Mouse (Mus musculus) stomach, embryonic 15.5 days (tissue): ENCODE data around the gene Polr3g. TPM values are rescaled to one million over a fixed set of nuclear protein-coding genes. Genes with fewer than 3 reads are reported as not detected.
"Not testable (repeated sequence)": the region's sequence is repeated elsewhere in the genome, so short reads cannot be mapped to it uniquely, and the experiment has no call there.

Experiments
- ATAC-seq: fragments of 200-750 bp; cut with Nextera tagmentation; 2 replicates; pipeline ENCODE4 v1.8.0; 2017; ENCODE audit warnings: low read depth, moderate number of reproducible peaks, moderate TSS enrichment; ENCODE audit not compliant: insufficient read depth, low FRiP score
- H3K27ac ChIP-seq: fragments of 300-500 bp; sonication (generic); 2 replicates; pipeline ENCODE4 v1.5.1; 2015; ENCODE audit warnings: mild to moderate bottlenecking, inconsistent platforms
- H3K27me3 ChIP-seq: fragments of 300-500 bp; sonication (generic); replicated peaks from 2 replicates; pipeline ENCODE4 v1.6.1; 2015; ENCODE audit warnings: inconsistent platforms
- H3K36me3 ChIP-seq: fragments of 300-500 bp; sonication (generic); 2 replicates; pipeline ENCODE4 v1.6.1; 2015; ENCODE audit warnings: inconsistent platforms
- H3K4me1 ChIP-seq: fragments of 300-500 bp; sonication (generic); 2 replicates; pipeline ENCODE4 v1.6.1; 2015; ENCODE audit warnings: inconsistent platforms
- H3K4me2 ChIP-seq: fragments of 300-500 bp; sonication (generic); 2 replicates; pipeline ENCODE4 v1.6.1; 2015; ENCODE audit warnings: mild to moderate bottlenecking, inconsistent platforms
- H3K4me3 ChIP-seq: fragments of 300-500 bp; sonication (generic); replicated peaks from 2 replicates; pipeline ENCODE4 v1.5.1; 2015; ENCODE audit warnings: inconsistent platforms
- H3K9ac ChIP-seq: fragments of 300-500 bp; sonication (generic); 2 replicates; pipeline ENCODE4 v1.6.1; 2015; ENCODE audit warnings: inconsistent platforms
- H3K9me3 ChIP-seq: fragments of 300-500 bp; sonication (generic); 2 replicates; pipeline ENCODE4 v1.6.1; 2016; ENCODE audit warnings: inconsistent platforms
- WGBS: fragments of 180-500 bp; shearing (Covaris S2); methylation state at CpG from one replicate; pipeline ENCODE4 v1.1.7; 2015; 5-methylcytosine and 5-hydroxymethylcytosine counted together
- polyA plus RNA-seq: library from polyadenylated mRNA; unstranded; fragments of >200 nt; fragmentation: Nextera tagmentation; extraction: Ambion mirVana; gene quantifications from 2 replicates; pipeline ENCODE4 v1.2.1, GENCODE M21; 2015

The Polr3g gene
- polyA plus RNA-seq = 14.4 and 17.1 TPM in 2 replicates

DNA sequence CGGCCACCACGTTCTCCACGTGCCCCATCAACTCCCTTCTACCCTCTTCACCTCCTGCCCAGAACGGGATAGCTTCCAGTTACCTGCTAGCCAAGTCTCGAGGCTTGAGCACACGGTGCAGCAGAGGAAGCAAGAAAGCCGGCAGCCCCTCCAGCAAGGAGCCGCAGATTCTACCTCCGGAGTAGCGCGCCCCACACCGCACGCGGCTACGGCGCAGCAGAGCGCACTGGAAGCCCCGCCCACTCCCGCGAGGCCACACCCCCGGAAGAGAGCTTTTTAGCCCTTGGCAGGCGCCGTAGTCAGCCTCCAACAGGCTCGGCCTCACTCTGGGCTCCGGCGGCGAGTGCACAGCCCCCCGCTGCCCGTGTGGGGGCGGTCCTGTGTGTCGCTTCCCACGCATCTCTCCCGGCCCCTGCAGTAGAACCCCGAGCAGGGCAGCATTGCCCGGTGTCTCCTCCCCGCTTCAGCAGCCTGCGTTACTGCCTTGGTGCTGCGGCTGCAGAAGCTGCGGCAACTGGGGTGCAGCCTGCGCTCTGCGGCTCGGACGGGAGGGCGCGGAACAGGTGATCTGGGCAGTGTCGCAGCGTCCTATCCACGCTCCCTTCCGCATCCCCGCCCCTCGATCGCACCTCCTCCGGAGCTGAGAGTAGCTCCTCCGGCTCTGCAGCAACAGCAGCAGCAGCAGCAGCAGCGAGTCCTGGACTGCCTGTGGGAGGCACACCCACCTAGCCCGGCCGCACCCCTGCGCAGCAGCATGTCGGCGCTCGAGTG, at the start of gene Polr3g, which contains the start of gene Mblac2:
TSS of gene Polr3g (minus strand) at position 239 of the 771 bp plus-strand sequence.
TSS of gene Mblac2 (plus strand) at position 567 of the 771 bp plus-strand sequence.
- under 1% methylated on average over 61 of the region's 61 CpGs for WGBS
- Histone ChIP-seq H3K9me3 (no peaks in the 10 kb centered on the region), H3K36me3 (no peaks in the 10 kb centered on the region), H3K4me2 (peak within 1 kb of the TSS; percentile 99), H3K27ac (peak within 1 kb of the TSS; percentile 94), H3K4me1 (no peaks in the 10 kb centered on the region; the same call in 1 of the 2 replicates), H3K27me3 (no peaks in the 10 kb centered on the region), H3K4me3 (peak within 1 kb of the TSS; percentile 95), H3K9ac (peak within 1 kb of the TSS; percentile 56; the same call in 1 of the 2 replicates)
- peak; percentile 96 for ATAC-seq

DNA sequence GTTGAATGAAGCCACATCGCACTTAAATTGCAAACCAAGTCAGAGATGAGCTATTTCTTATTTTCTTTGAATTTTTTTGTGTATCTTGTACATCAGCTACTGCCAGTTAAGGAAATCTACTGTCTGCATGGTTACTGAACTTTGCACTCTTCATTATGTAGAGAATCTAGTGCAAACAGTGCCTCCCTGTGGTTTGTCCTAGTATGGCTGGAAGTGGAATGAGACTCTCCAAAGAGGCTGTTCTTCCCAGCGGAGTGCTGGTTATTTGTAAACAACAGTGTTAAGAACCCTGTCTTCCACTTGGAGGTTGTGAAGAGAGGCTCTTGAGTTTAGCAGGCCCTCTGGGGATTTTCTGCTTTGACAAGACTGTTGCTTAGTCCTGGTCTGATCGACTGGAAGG, 49.6 kb upstream of the Polr3g start:
- H3K27ac ChIP-seq = no peak overlapping the region
- no peak for ATAC-seq
- no peak overlapping the region for H3K4me3 ChIP-seq
- H3K36me3 ChIP-seq = no peaks in the 10 kb centered on the region
- no peak overlapping the region for H3K9ac ChIP-seq
- no peaks in the 10 kb centered on the region for H3K4me1 ChIP-seq
- H3K9me3 ChIP-seq = no peaks in the 10 kb centered on the region
- no peaks in the 10 kb centered on the region for H3K27me3 ChIP-seq
- WGBS = 29% methylated on average over 3 of the region's 3 CpGs
- no peak overlapping the region for H3K4me2 ChIP-seq

DNA sequence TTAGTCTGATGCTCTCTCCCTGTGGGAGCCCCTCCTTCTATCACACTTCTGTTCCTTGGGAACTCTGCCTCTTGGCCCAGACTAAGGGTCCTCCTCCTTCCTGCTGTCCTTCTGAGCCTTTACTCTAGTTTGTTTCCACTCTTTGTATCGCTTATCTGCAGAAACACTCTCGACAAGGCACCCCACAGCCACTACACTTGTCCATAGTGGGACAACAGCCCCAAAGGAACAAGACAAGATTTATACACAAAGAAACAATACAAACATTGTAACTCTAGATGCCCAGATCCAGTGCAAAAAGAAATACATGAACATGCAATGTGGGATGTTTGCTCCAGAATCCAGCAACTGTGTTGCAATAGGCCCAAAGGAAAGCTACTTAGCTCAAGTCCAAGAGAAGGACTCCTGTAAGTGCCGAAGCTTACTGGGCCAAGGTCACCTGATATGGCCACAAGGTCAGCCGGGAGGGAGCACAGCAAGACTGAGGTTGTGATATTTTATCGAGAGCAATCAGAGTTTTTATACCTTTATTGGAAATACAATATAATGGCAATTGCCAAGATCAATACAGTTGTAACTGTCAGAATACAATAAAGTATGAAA, 46.3 kb upstream of the Polr3g start:
- WGBS = 84% methylated on average over 5 of the region's 5 CpGs
- Histone ChIP-seq H3K9ac (no peak overlapping the region), H3K9me3 (no peaks in the 10 kb centered on the region), H3K27ac (no peak overlapping the region), H3K27me3 (no peaks in the 10 kb centered on the region), H3K36me3 (no peaks in the 10 kb centered on the region), H3K4me1 (no peaks in the 10 kb centered on the region), H3K4me2 (no peak overlapping the region), H3K4me3 (no peak overlapping the region)
- no peak for ATAC-seq

DNA sequence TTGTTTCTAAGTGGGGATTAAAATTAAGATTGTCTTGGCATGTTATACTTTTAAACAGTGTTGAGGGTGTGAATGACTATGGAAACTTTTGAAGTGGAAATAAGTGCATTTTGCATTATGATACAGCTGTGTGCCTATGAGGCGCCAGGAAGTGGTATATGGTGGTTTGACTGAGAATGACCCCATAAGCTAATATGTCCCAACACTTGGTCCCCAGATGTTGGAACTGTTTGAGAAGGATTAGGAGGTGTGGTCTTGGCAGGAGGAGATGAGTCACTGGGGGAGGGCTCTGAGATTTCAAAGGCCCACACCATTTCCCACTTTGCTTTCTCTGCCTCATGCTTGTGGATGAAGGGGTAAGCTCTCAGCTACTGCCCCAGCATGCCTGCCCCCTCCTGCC, 44.5 kb upstream of the Polr3g start:
- no peak overlapping the region for H3K9ac ChIP-seq
- H3K4me2 ChIP-seq = no peak overlapping the region
- WGBS = 83% methylated on average over 1 of the region's 1 CpGs
- no peaks in the 10 kb centered on the region for H3K9me3 ChIP-seq
- no peak overlapping the region for H3K27ac ChIP-seq
- no peaks in the 10 kb centered on the region for H3K4me1 ChIP-seq
- no peaks in the 10 kb centered on the region for H3K36me3 ChIP-seq
- no peaks in the 10 kb centered on the region for H3K27me3 ChIP-seq
- no peak for ATAC-seq
- no peak overlapping the region for H3K4me3 ChIP-seq

DNA sequence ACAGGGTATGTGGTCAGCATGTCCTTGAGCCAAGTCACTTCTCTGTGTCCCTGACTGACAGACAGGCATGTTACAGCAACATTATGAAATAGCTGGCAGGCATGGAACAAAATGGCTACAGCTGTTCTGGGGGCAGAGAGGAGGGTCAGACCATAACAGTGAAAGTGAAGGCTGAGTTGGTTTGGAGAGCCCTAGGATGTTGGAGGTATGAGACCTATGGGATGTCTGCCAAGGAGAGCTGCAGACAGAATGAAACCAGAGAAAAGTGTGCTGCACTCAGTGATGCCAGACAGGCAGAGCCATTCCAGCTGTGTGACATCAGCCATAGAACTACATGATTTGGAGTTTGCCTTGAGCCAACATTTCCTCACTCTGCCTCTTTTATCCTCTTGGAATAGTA, 44.1 kb upstream of the Polr3g start:
- Histone ChIP-seq H3K4me3 (no peak overlapping the region), H3K9ac (no peak overlapping the region), H3K27me3 (no peaks in the 10 kb centered on the region), H3K4me1 (no peaks in the 10 kb centered on the region), H3K4me2 (no peak overlapping the region), H3K9me3 (no peaks in the 10 kb centered on the region), H3K27ac (no peak overlapping the region), H3K36me3 (no peaks in the 10 kb centered on the region)
- no peak for ATAC-seq

DNA sequence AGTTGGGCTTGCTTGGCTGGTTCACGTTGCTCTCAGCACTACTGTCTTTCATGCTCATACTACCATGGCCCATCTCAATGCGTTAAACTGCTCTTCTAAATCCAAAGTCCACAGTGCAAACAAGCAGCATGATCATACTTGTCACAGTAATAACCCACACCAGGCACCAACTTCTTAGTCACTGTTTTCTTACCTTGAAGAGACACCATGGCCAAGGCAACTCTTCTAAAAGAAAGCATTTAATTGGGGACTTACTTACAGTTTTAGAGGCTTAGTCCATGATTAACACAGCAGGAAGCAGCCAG, 33.2 kb upstream of the Polr3g start:
- Histone ChIP-seq H3K4me1 (no peaks in the 10 kb centered on the region), H3K9me3 (no peaks in the 10 kb centered on the region), H3K27ac (no peak overlapping the region), H3K4me2 (no peak overlapping the region), H3K9ac (no peak overlapping the region), H3K36me3 (no peaks in the 10 kb centered on the region), H3K4me3 (no peak overlapping the region), H3K27me3 (no peaks in the 10 kb centered on the region)
- WGBS = 39% methylated on average over 2 of the region's 2 CpGs
- ATAC-seq = peak; percentile 31; the same call in 1 of the 2 replicates

DNA sequence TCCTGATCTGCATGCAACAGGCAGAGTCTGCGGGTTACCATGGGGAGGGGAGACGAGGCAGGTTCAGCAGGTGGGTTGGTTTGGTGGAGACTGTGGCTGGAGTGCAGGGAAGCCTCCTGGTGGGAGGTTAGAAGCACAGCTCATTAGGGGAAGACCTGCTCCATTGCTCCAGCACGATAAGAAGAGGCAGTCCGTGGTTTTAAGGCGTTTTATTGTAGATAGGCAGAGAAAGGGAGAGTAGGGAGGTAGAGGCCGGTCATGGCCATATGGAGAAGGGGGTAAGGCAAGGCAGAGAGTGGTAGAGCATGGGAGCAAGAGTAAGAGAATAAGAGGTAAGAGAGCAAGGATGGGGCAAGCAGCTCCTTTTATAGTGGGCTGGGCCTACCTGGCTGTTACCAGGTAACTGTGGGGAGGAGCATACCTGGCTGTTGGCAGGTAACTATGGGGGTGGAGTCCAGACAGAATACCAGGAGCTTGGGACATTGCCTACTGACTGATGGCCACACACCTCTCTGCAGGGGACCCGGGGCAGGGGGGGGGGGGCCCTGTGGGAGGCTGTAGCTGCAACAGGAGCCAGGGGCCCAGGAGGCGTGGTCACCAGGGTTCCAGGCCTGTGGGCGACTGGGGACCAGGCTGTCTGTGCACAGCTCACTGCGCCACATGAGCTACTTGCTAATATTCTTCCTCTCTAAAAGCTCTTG, 32.7 kb upstream of the Polr3g start:
- H3K4me2 ChIP-seq = no peak overlapping the region
- H3K27ac ChIP-seq = no peak overlapping the region
- H3K36me3 ChIP-seq = no peaks in the 10 kb centered on the region
- ATAC-seq = peak; percentile 35; the same call in 1 of the 2 replicates
- H3K27me3 ChIP-seq = no peaks in the 10 kb centered on the region
- WGBS = 49% methylated on average over 10 of the region's 10 CpGs
- no peak overlapping the region for H3K4me3 ChIP-seq
- H3K4me1 ChIP-seq = no peaks in the 10 kb centered on the region
- H3K9ac ChIP-seq = no peak overlapping the region
- H3K9me3 ChIP-seq = no peaks in the 10 kb centered on the region

DNA sequence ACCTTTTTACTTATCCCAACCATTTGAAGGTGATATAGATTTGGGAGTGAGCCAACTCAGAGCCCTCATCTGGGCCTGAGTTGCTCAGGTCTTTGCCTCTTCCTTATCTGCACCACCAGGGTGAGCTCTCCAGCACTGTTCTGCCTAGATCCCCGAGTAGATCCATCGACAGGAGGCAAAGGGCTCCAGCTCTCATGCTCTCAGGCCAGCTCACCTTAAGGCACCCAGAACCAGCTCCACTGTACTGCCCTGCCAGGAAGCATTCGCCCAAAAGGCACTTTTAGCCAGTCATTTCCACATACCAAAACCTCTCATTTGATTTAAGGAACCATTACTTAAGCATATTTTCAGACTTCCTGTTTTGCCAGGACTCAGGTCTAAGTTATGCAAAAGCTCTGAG, 30.1 kb upstream of the Polr3g start:
- Histone ChIP-seq H3K4me1 (no peaks in the 10 kb centered on the region), H3K36me3 (no peaks in the 10 kb centered on the region), H3K4me2 (no peak overlapping the region), H3K27ac (no peak overlapping the region), H3K27me3 (no peaks in the 10 kb centered on the region), H3K9ac (no peak overlapping the region), H3K9me3 (no peaks in the 10 kb centered on the region), H3K4me3 (no peak overlapping the region)
- WGBS = 44% methylated on average over 3 of the region's 3 CpGs
- ATAC-seq = peak; percentile 56; the same call in 1 of the 2 replicates

DNA sequence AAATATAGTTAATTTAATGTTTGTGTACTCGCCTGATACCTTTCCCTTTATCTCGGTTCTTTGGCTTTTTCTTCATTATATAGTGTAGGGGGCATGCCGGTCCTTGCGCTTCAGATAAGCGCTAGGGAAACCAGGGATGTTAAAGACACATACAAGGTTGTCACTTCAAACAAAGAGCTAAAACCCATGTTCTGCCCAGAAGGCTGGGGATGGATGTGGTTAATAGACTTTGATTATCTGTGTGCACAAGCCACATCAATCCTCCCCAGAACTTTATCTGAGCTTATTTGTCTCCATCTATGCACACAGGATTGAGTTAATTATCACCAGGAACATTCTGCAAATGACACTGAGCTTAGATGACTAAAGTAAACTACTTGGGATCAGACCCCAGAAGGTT, 25.8 kb upstream of the Polr3g start:
- no peak overlapping the region for H3K4me2 ChIP-seq
- no peaks in the 10 kb centered on the region for H3K4me1 ChIP-seq
- H3K4me3 ChIP-seq = no peak overlapping the region
- H3K9me3 ChIP-seq = no peaks in the 10 kb centered on the region
- ATAC-seq = no peak
- no peaks in the 10 kb centered on the region for H3K27me3 ChIP-seq
- H3K9ac ChIP-seq = no peak overlapping the region
- H3K27ac ChIP-seq = no peak overlapping the region
- WGBS = 75% methylated on average over 5 of the region's 5 CpGs
- H3K36me3 ChIP-seq = no peaks in the 10 kb centered on the region

DNA sequence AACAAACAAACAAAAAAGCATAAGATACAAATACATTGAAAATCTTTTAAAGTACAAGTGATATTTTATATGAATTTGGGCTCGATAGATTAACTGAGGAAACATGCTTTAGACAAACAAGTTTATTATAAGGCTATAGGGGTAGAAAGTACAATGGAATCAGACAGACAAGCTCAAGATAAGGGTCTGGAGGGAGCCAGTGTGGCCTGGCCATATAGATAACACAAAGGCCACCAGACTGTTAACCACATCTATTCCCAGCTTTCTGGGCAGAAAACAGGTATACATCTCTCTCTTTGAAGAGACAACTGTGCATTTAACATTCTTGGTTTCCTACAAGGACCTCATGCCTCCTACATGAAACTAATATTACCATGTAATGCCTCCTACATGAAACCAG, 19.5 kb upstream of the Polr3g start:
- Histone ChIP-seq H3K27ac (no peak overlapping the region), H3K4me3 (no peak overlapping the region), H3K9ac (no peak overlapping the region), H3K27me3 (no peaks in the 10 kb centered on the region), H3K36me3 (no peaks in the 10 kb centered on the region), H3K4me1 (no peaks in the 10 kb centered on the region), H3K4me2 (no peak overlapping the region), H3K9me3 (no peaks in the 10 kb centered on the region)
- ATAC-seq = no peak
- WGBS = 89% methylated on average over 1 of the region's 1 CpGs

DNA sequence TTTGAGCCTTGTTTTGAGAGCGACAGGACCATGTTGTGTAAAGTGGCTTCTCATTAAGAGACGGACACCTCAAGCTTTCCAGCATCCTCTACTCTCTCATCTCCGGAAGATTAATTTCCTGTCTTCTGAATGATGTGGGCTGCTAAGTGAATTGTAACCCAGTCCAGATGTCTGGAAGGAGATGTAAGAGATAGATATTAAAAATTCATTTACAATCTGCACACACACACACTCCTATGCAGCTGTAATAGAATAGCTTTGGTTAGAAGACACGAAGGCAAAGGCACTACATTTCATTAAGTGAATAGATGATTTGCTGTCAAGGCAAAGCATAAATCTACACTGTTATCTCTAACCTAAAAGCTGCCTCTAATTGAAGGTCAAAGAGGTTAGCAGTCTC, 18.3 kb upstream of the Polr3g start:
- H3K9ac ChIP-seq = no peak overlapping the region
- H3K36me3 ChIP-seq = no peaks in the 10 kb centered on the region
- no peak overlapping the region for H3K4me3 ChIP-seq
- ATAC-seq = no peak
- no peaks in the 10 kb centered on the region for H3K27me3 ChIP-seq
- no peaks in the 10 kb centered on the region for H3K9me3 ChIP-seq
- no peaks in the 10 kb centered on the region for H3K4me1 ChIP-seq
- H3K27ac ChIP-seq = no peak overlapping the region
- WGBS = 55% methylated on average over 4 of the region's 4 CpGs
- no peak overlapping the region for H3K4me2 ChIP-seq

DNA sequence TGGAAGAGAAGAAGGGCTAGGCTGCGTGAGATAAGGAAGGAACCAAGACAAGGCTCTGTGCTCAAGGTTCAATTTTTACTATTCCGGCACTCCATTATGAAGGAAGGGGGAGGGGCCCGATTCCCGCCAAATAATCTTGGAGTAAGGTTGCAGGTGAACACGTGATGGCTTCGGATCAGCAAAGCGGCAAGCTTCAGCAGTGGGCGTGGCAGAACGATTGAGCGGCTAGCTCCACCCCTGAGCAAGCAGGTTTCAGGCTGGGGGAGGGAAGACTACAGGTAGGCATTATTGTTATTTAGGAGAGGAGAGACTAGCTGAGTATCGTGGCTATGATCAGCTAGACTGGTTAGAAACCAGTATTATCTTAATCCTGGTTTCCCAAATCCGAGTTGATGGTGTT, 17.3 kb upstream of the Polr3g start:
- not testable (repeated sequence) for H3K4me2 ChIP-seq, H3K9ac ChIP-seq, H3K4me1 ChIP-seq, H3K9me3 ChIP-seq, H3K27ac ChIP-seq, H3K36me3 ChIP-seq, H3K4me3 ChIP-seq, ATAC-seq, H3K27me3 ChIP-seq
- WGBS = 54% methylated on average over 12 of the region's 12 CpGs
